In genomic region chr1:132536416-132536815, GRCm38 (mm10) we compare ENCODE assay signal across 26 mouse cellular contexts. TPM values are rescaled to one million over a fixed set of nuclear protein-coding genes. Genes with fewer than 3 reads are reported as not detected.
DNase-seq lines count a peak whose midpoint lies in the region; ATAC-seq and TF ChIP-seq lines count a peak whose summit lies in the region.
"Had no signal": no experiment of that assay in that cellular context is flagged by ENCODE, and none has a peak within 500 bp of the region (broad histone marks: within the 10 kb centered on the region; RNA-seq: fewer than 3 reads in every experiment).

No protein-coding gene starts in this region.

- TF ChIP-seq POLR2A in cerebellum, adult 2 months (IDR thresholded peaks at IDR 0.05; ENCODE audit: borderline replicate concordance, insufficient read depth, low read length) = no peak

- peak; percentile 46 to 66 for DNase-seq in cerebellum, adult 2 months
- no peak for DNase-seq in cerebellum, adult 9-10 months
- peak; percentile 59 to 62 for DNase-seq in cerebellum, postnatal 10 days
- DNase-seq in cerebellum, adult 11-12 months = no peak
- DNase-seq in midbrain, embryonic 11.5 days (ENCODE audit: low spot score, missing footprints) = peak; percentile 21
- DNase-seq in midbrain, embryonic 10.5 days (ENCODE audit: low spot score) = no peak
- peak; percentile 25 for DNase-seq in limb, embryonic 10.5 days (ENCODE audit: low spot score)
- DNase-seq in lung, postnatal 14 days = no peak
- DNase-seq: adrenal gland, postnatal 10 days; adrenal gland, postnatal 36 days; forebrain, postnatal 0 days; gastrocnemius, postnatal 25 days; heart, adult 18-20 months; heart, postnatal 10 days; heart, postnatal 4 days; kidney, adult 18-20 months had no signal

- H3K4me2 ChIP-seq in midbrain, embryonic 11.5 days = no peak overlapping the region
- H3K4me2 ChIP-seq: embryonic facial prominence, embryonic 12.5 days; embryonic facial prominence, embryonic 15.5 days; heart, embryonic 12.5 days; heart, embryonic 15.5 days; hindbrain, embryonic 14.5 days had no signal

- peaks cover 71% of the 10 kb centered on the region for H3K4me1 ChIP-seq in cerebellum, adult 2 months (ENCODE audit: control insufficient read depth, insufficient read depth, low read length)
- H3K4me1 ChIP-seq in midbrain, embryonic 11.5 days (ENCODE audit: control insufficient read depth, insufficient read depth, low read length) = peaks cover 15% of the 10 kb centered on the region
- H3K4me1 ChIP-seq in midbrain, embryonic 10.5 days = peaks cover 48% of the 10 kb centered on the region
- peaks cover 46% of the 10 kb centered on the region for H3K4me1 ChIP-seq in limb, embryonic 10.5 days

- no peak for TF ChIP-seq CTCF in cerebellum, adult 2 months (IDR thresholded peaks at IDR 0.05; ENCODE audit: borderline replicate concordance, insufficient read depth, low read depth, low read length)

- H3K4me3 ChIP-seq in cerebellum, adult 2 months (replicated peaks; ENCODE audit: insufficient read depth, low read depth, low read length) = no peak overlapping the region
- H3K4me3 ChIP-seq in midbrain, embryonic 11.5 days (ENCODE audit: low read depth, low read length) = no peak overlapping the region
- H3K4me3 ChIP-seq in midbrain, embryonic 10.5 days = no peak overlapping the region
- no peak overlapping the region for H3K4me3 ChIP-seq in limb, embryonic 10.5 days
- H3K4me3 ChIP-seq: embryonic facial prominence, embryonic 12.5 days; embryonic facial prominence, embryonic 15.5 days; heart, embryonic 12.5 days; heart, embryonic 15.5 days had no signal

- no peaks in the 10 kb centered on the region for H3K36me3 ChIP-seq in midbrain, embryonic 11.5 days (ENCODE audit: control insufficient read depth, insufficient read depth, low read length)
- H3K36me3 ChIP-seq in midbrain, embryonic 10.5 days = no peaks in the 10 kb centered on the region; the same call in 1 of the 2 replicates
- H3K36me3 ChIP-seq in limb, embryonic 10.5 days = no peaks in the 10 kb centered on the region
- H3K36me3 ChIP-seq: embryonic facial prominence, embryonic 12.5 days; embryonic facial prominence, embryonic 15.5 days; heart, embryonic 12.5 days; heart, embryonic 15.5 days had no signal

- no peak for ATAC-seq in midbrain, embryonic 11.5 days (ENCODE audit: low FRiP score)
- ATAC-seq: activated CD4-positive, CD25-positive, alpha-beta regulatory T cell, adult 4 months; forebrain, embryonic 14.5 days; forebrain, postnatal 0 days; hindbrain, postnatal 0 days; inflammation-experienced regulatory T-cells, adult 6 months; intestine, embryonic 16.5 days had no signal

- no peak overlapping the region for H3K9ac ChIP-seq in midbrain, embryonic 11.5 days (ENCODE audit: low read length)
- H3K9ac ChIP-seq: embryonic facial prominence, embryonic 12.5 days; embryonic facial prominence, embryonic 15.5 days; forebrain, postnatal 0 days; heart, embryonic 12.5 days; heart, embryonic 15.5 days; hindbrain, embryonic 14.5 days had no signal

- no peaks in the 10 kb centered on the region for H3K27me3 ChIP-seq in cerebellum, adult 2 months (ENCODE audit: control insufficient read depth, insufficient read depth, low read length)
- peaks cover under 1% of the 10 kb centered on the region for H3K27me3 ChIP-seq in midbrain, embryonic 11.5 days (ENCODE audit: control insufficient read depth, insufficient read depth, low read length)
- peaks cover 70% of the 10 kb centered on the region for H3K27me3 ChIP-seq in midbrain, embryonic 10.5 days (ENCODE audit: low read depth, poor library complexity, severe bottlenecking)
- H3K27me3 ChIP-seq in limb, embryonic 10.5 days (ENCODE audit: low read depth, poor library complexity, severe bottlenecking) = peaks cover 93% of the 10 kb centered on the region

- peak overlapping the region; percentile 77 for H3K27ac ChIP-seq in cerebellum, adult 2 months (ENCODE audit: insufficient read depth, low read length)
- H3K27ac ChIP-seq in midbrain, embryonic 11.5 days (ENCODE audit: low read depth, low read length) = no peak overlapping the region
- no peak overlapping the region for H3K27ac ChIP-seq in midbrain, embryonic 10.5 days (replicated peaks)
- H3K27ac ChIP-seq in limb, embryonic 10.5 days = no peak overlapping the region
- H3K27ac ChIP-seq: embryonic facial prominence, embryonic 12.5 days; embryonic facial prominence, embryonic 15.5 days; heart, embryonic 15.5 days; hindbrain, embryonic 14.5 days; hindbrain, postnatal 0 days had no signal

- no peaks in the 10 kb centered on the region for H3K9me3 ChIP-seq in midbrain, embryonic 11.5 days (ENCODE audit: control insufficient read depth, low read length)
- H3K9me3 ChIP-seq in midbrain, embryonic 10.5 days (replicated peaks) = no peaks in the 10 kb centered on the region
- H3K9me3 ChIP-seq in limb, embryonic 10.5 days (replicated peaks) = no peaks in the 10 kb centered on the region
- H3K9me3 ChIP-seq: embryonic facial prominence, embryonic 12.5 days; embryonic facial prominence, embryonic 15.5 days; heart, embryonic 12.5 days; heart, embryonic 15.5 days had no signal

- 4% methylated on average over 3 of the region's 3 CpGs for WGBS in cerebellum, adult 2 months
- 82% methylated on average over 3 of the region's 3 CpGs for WGBS in midbrain, embryonic 11.5 days
- WGBS in midbrain, embryonic 10.5 days = 80% methylated on average over 3 of the region's 3 CpGs
- 79% methylated on average over 3 of the region's 3 CpGs for WGBS in limb, embryonic 10.5 days

RNA-seq across cellular contexts. Expression of gene Cntn2, which starts 6.6 kb away (rescaled TPM):
- 165 and 168 TPM in 2 replicates for polyA plus RNA-seq in cerebellum, adult 2 months (2012; rRNA removed)
- 30.9 and 31.4 TPM in 2 replicates for polyA plus RNA-seq in midbrain, embryonic 11.5 days (2014; fragmentation: Nextera tagmentation; extraction: Ambion mirVana)
- polyA plus RNA-seq in midbrain, embryonic 10.5 days (2016; fragmentation: Nextera tagmentation; extraction: Ambion mirVana) = 14.2 and 34.9 TPM in 2 replicates
- 0.94 and 1.3 TPM in 2 replicates for polyA plus RNA-seq in limb, embryonic 10.5 days (2016; fragmentation: Nextera tagmentation; extraction: Ambion mirVana)
- polyA plus RNA-seq: activated CD4-positive, CD25-positive, alpha-beta regulatory T cell, adult 4 months; inflammation-experienced regulatory T-cells, adult 6 months had no signal

RNA-seq across cellular contexts. Expression of gene Tmem81, which starts 30.4 kb away (rescaled TPM):
- 5.3 and 6.1 TPM in 2 replicates for polyA plus RNA-seq in cerebellum, adult 2 months (2012; rRNA removed)
- polyA plus RNA-seq in midbrain, embryonic 11.5 days (2014; fragmentation: Nextera tagmentation; extraction: Ambion mirVana) = 0.86 and 1.5 TPM in 2 replicates
- polyA plus RNA-seq in midbrain, embryonic 10.5 days (2016; fragmentation: Nextera tagmentation; extraction: Ambion mirVana) = 1.2 and 1.6 TPM in 2 replicates
- polyA plus RNA-seq in limb, embryonic 10.5 days (2016; fragmentation: Nextera tagmentation; extraction: Ambion mirVana) = 1.5 and 1.7 TPM in 2 replicates

RNA-seq across cellular contexts. Expression of gene Rbbp5, which starts 59.3 kb away (rescaled TPM):
- 68.1 and 72.4 TPM in 2 replicates for polyA plus RNA-seq in cerebellum, adult 2 months (2012; rRNA removed)
- 65.2 and 65.9 TPM in 2 replicates for polyA plus RNA-seq in midbrain, embryonic 11.5 days (2014; fragmentation: Nextera tagmentation; extraction: Ambion mirVana)
- 57.3 and 59.6 TPM in 2 replicates for polyA plus RNA-seq in midbrain, embryonic 10.5 days (2016; fragmentation: Nextera tagmentation; extraction: Ambion mirVana)
- polyA plus RNA-seq in limb, embryonic 10.5 days (2016; fragmentation: Nextera tagmentation; extraction: Ambion mirVana) = 59.4 and 66.8 TPM in 2 replicates

Comparison
In these comparisons a context has a peak if more than half of its experiments do, and no peak if none do; other contexts are left out.
1. DNase-seq: peak in cerebellum, adult 2 months (2 of 2), cerebellum, postnatal 10 days (2 of 2), midbrain, embryonic 11.5 days (single experiment) and limb, embryonic 10.5 days (single experiment); none in cerebellum, adult 9-10 months (single experiment), cerebellum, adult 11-12 months (single experiment), midbrain, embryonic 10.5 days (single experiment) and lung, postnatal 14 days (single experiment).